Mouse (Mus musculus) spleen, postnatal 4 days (tissue): ENCODE data around the gene Myt1l.

Experiments
- DNase-seq, 2 experiments: peaks; one replicate each; pipeline ENCODE4 v3.0.0; 2022; ENCODE audit warnings: low spot score in 2 of 2

Gene Myt1l

GRCm38 (mm10) chr12:29954464-29954863, 426.3 kb downstream of the Myt1l start:
- no peak for DNase-seq

- no peak for DNase-seq
Measured at GRCm38 (mm10) chr12:29956969-29957368, 428.8 kb downstream of the Myt1l start.

GRCm38 (mm10) chr12:29958637-29959036, 430.5 kb downstream of the Myt1l start:
- DNase-seq, result no peak

- no peak for DNase-seq
Measured at GRCm38 (mm10) chr12:29961041-29961440, 432.9 kb downstream of the Myt1l start.

GRCm38 (mm10) chr12:29965016-29965415, 436.8 kb downstream of the Myt1l start:
- DNase-seq, result no peak

GRCm38 (mm10) chr12:29971795-29972464, 443.7 kb downstream of the Myt1l start:
- no peak for DNase-seq

- no peak for DNase-seq
Measured at GRCm38 (mm10) chr12:29972533-29972932, 444.3 kb downstream of the Myt1l start.
